Mouse (Mus musculus) erythroblast, embryonic 14.5 days (primary cell): Measurements from ENCODE around the gene Syn3.

Experiments
- GATA1 ChIP-seq: IDR thresholded peaks from 2 replicates; pipeline ENCODE4 v1.6.1; 2012; ENCODE audit warnings: low read length, inconsistent platforms, mixed read lengths
- TAL1 ChIP-seq: IDR thresholded peaks from 3 replicates; pipeline ENCODE4 v1.6.1; 2012; ENCODE audit warnings: low read length, inconsistent platforms, mixed read lengths

GRCm38 (mm10) chr10:86155344-86155743, 343.4 kb downstream of the Syn3 start:
- TF ChIP-seq TAL1: no peak
- TF ChIP-seq GATA1: no peak
